Comparison of ENCODE assay signal across 8 mouse cellular contexts in the genomic region with DNA sequence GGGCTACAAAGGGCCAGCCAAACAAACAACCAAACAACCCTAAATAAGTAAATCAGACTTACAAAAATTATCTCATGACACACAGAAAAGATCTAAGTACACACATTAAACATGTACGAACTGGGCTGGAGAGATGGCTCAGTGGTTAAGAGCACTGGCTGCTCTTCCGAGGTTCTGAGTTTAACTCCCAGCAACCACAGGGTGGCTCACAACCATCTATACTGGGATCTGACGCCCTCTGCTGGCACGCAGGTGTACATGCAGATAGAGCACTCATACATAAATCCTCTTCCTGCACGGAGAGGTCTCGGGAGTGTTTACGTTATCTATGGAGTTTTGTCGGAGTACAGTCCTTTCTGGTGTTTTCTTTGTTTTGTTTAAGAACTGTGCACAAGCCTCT.
DNase-seq lines count a peak whose midpoint lies in the region; ATAC-seq and TF ChIP-seq lines count a peak whose summit lies in the region.

No protein-coding gene starts in this region.

- peak; percentile 80 for DNase-seq in CD4-positive, CD25-positive, alpha-beta regulatory T cell, adult 2 months (ENCODE audit: low read depth, low spot score)
- DNase-seq in layer of hippocampus, adult 2 months (ENCODE audit: low spot score in 2 of 2): peak in 1 of 2 experiments; percentile 53
- no peak for DNase-seq in layer of hippocampus, postnatal 36 days
- DNase-seq in adrenal gland, postnatal 10 days: peak; percentile 72
- DNase-seq in lung, postnatal 4 days: peak; percentile 60 to 73
- peak; percentile 85 for DNase-seq in thymus, postnatal 4 days

- no peaks in the 10 kb centered on the region for H3K9me3 ChIP-seq in kidney, embryonic 15.5 days (replicated peaks)

- no peak overlapping the region for H3K4me2 ChIP-seq in kidney, embryonic 15.5 days

- ATAC-seq in CD4-positive, CD25-positive, alpha-beta regulatory T cell, adult 4 months: no peak
- ATAC-seq in kidney, embryonic 15.5 days (replicated peaks; ENCODE audit: low FRiP score): no peak

- H3K36me3 ChIP-seq in kidney, embryonic 15.5 days: no peaks in the 10 kb centered on the region

- H3K4me3 ChIP-seq in layer of hippocampus, adult 2 months: no peak overlapping the region
- no peak overlapping the region for H3K4me3 ChIP-seq in kidney, embryonic 15.5 days (replicated peaks)

- WGBS in kidney, embryonic 15.5 days: 35% methylated on average over 8 of the region's 8 CpGs

- no peak overlapping the region for H3K9ac ChIP-seq in kidney, embryonic 15.5 days

- no peak overlapping the region for H3K27ac ChIP-seq in layer of hippocampus, adult 2 months
- H3K27ac ChIP-seq in kidney, embryonic 15.5 days: peak overlapping the region; percentile 15; the same call in 1 of the 2 replicates

- no peaks in the 10 kb centered on the region for H3K27me3 ChIP-seq in kidney, embryonic 15.5 days

- H3K4me1 ChIP-seq in kidney, embryonic 15.5 days: peaks cover 14% of the 10 kb centered on the region

- TF ChIP-seq CTCF in layer of hippocampus, adult 2 months (conservative IDR thresholded peaks at IDR 0.05): peak; percentile 88

Comparison
In these comparisons a context has a peak if more than half of its experiments do, and no peak if none do; other contexts are left out.
1. DNase-seq: peak in CD4-positive, CD25-positive, alpha-beta regulatory T cell, adult 2 months (single experiment), adrenal gland, postnatal 10 days (single experiment), lung, postnatal 4 days (2 of 2) and thymus, postnatal 4 days (single experiment); none in layer of hippocampus, postnatal 36 days (0 of 2).